Mouse (Mus musculus) intestine, embryonic 16.5 days (tissue): ENCODE measurements around the gene Samd1. TPM values are rescaled to one million over a fixed set of nuclear protein-coding genes. Genes with fewer than 3 reads are reported as not detected.
"Not testable (repeated sequence)": the region's sequence is repeated elsewhere in the genome, so short reads cannot be mapped to it uniquely, and the experiment has no call there.

Source experiments
- ATAC-seq: fragments of 200-750 bp; cut with Nextera tagmentation; 2 replicates; pipeline ENCODE4 v1.8.0; 2017; ENCODE audit warnings: moderate TSS enrichment, moderate library complexity
- H3K27ac ChIP-seq: fragments of 300-500 bp; sonication (generic); 2 replicates; pipeline ENCODE4 v1.5.1; 2014; ENCODE audit warnings: mild to moderate bottlenecking, low read length
- H3K27me3 ChIP-seq: fragments of 300-500 bp; sonication (generic); replicated peaks from 2 replicates; pipeline ENCODE4 v1.6.1; 2014; ENCODE audit warnings: low read length, control low read depth, mixed read lengths; ENCODE audit not compliant: control insufficient read depth, insufficient read depth
- H3K36me3 ChIP-seq: fragments of 300-500 bp; sonication (generic); 2 replicates; pipeline ENCODE4 v1.6.1; 2014; ENCODE audit warnings: low read length, control low read depth; ENCODE audit not compliant: control insufficient read depth, insufficient read depth
- H3K4me1 ChIP-seq: fragments of 300-500 bp; sonication (generic); 2 replicates; pipeline ENCODE4 v1.6.1; 2014; ENCODE audit warnings: low read length, control low read depth, mixed read lengths; ENCODE audit not compliant: control insufficient read depth, insufficient read depth
- H3K4me2 ChIP-seq: fragments of 300-500 bp; sonication (generic); 2 replicates; pipeline ENCODE4 v1.6.1; 2014; ENCODE audit warnings: low read depth, low read length, control low read depth
- H3K4me3 ChIP-seq: fragments of 300-500 bp; sonication (generic); 2 replicates; pipeline ENCODE4 v1.5.1; 2014; ENCODE audit warnings: mild to moderate bottlenecking, low read length
- H3K9ac ChIP-seq: fragments of 300-500 bp; sonication (generic); 2 replicates; pipeline ENCODE4 v1.6.1; 2014; ENCODE audit warnings: low read depth, low read length
- H3K9me3 ChIP-seq: fragments of 300-500 bp; sonication (generic); 2 replicates; pipeline ENCODE4 v1.6.1; 2016; ENCODE audit warnings: low read length, control low read depth; ENCODE audit not compliant: control insufficient read depth
- WGBS: fragments of 180-500 bp; shearing (Covaris S2); extraction: QIAGEN DNeasy Blood & Tissue Kit; methylation state at CpG from one replicate; pipeline ENCODE4 v1.1.7; 2014; 5-methylcytosine and 5-hydroxymethylcytosine counted together
- polyA plus RNA-seq: library from polyadenylated mRNA; unstranded; fragments of >200 nt; fragmentation: Nextera tagmentation; extraction: Ambion mirVana; gene quantifications from 2 replicates; pipeline ENCODE4 v1.2.1, GENCODE M21; 2015

Samd1 gene
- polyA plus RNA-seq, 1 experiment from 2014 or later = 5.8 TPM

DNA sequence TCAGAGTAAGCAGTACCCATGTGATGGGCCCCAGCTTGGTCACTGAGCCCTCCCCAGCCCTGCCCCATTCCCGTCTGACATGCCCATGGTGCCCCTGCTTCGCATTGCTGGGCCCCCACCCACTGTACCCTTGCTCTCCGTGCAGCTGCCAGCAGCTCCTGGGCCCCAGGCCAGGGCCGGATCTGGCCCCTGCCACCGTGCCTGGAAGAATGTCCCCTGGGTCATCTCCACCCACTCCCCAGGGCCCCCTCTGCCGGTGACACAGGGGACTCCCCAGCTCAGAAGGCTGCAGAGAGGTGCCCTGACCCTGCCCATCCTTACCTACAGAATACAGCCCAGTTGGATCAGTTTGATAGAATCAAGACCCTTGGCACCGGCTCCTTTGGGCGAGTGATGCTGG, 16.6 kb upstream of the Samd1 start:
- no peak for ATAC-seq

GRCm38 (mm10) chr8:83981533-83981932, 15.9 kb upstream of the Samd1 start:
- Histone ChIP-seq H3K9ac (no peak overlapping the region), H3K9me3 (no peaks in the 10 kb centered on the region), H3K4me3 (no peak overlapping the region), H3K4me2 (no peak overlapping the region), H3K27me3 (no peaks in the 10 kb centered on the region), H3K36me3 (peaks cover 19% of the 10 kb centered on the region; the same call in 1 of the 2 replicates), H3K4me1 (peaks cover 12% of the 10 kb centered on the region), H3K27ac (no peak overlapping the region)
- no peak for ATAC-seq
- WGBS = 97% methylated on average over 7 of the region's 7 CpGs

More for the DNA sequence above, 16.6 kb upstream of the Samd1 start:
- no peak overlapping the region for H3K9ac ChIP-seq
- H3K36me3 ChIP-seq = peaks cover 14% of the 10 kb centered on the region; the same call in 1 of the 2 replicates
- H3K4me1 ChIP-seq = peaks cover 12% of the 10 kb centered on the region
- H3K4me3 ChIP-seq = no peak overlapping the region
- H3K4me2 ChIP-seq = no peak overlapping the region
- no peaks in the 10 kb centered on the region for H3K9me3 ChIP-seq
- H3K27me3 ChIP-seq = no peaks in the 10 kb centered on the region
- H3K27ac ChIP-seq = no peak overlapping the region
- WGBS = 80% methylated on average over 8 of the region's 8 CpGs

GRCm38 (mm10) chr8:83982449-83982848, 15.0 kb upstream of the Samd1 start:
- H3K9ac ChIP-seq = no peak overlapping the region
- H3K36me3 ChIP-seq = peaks cover 25% of the 10 kb centered on the region; the same call in 1 of the 2 replicates
- H3K4me1 ChIP-seq = peaks cover 4% of the 10 kb centered on the region
- no peaks in the 10 kb centered on the region for H3K9me3 ChIP-seq
- H3K27ac ChIP-seq = no peak overlapping the region
- WGBS = 82% methylated on average over 4 of the region's 4 CpGs
- H3K4me2 ChIP-seq = no peak overlapping the region
- ATAC-seq = no peak
- no peaks in the 10 kb centered on the region for H3K27me3 ChIP-seq
- H3K4me3 ChIP-seq = no peak overlapping the region

GRCm38 (mm10) chr8:83983222-83983621, 14.2 kb upstream of the Samd1 start:
- H3K27ac ChIP-seq, H3K9ac ChIP-seq, H3K9me3 ChIP-seq, H3K4me2 ChIP-seq, H3K27me3 ChIP-seq, ATAC-seq, H3K4me1 ChIP-seq, H3K4me3 ChIP-seq: not testable (repeated sequence)
- H3K36me3 ChIP-seq = peaks cover 25% of the 10 kb centered on the region; the same call in 1 of the 2 replicates
- WGBS = 96% methylated on average over 2 of the region's 2 CpGs

DNA sequence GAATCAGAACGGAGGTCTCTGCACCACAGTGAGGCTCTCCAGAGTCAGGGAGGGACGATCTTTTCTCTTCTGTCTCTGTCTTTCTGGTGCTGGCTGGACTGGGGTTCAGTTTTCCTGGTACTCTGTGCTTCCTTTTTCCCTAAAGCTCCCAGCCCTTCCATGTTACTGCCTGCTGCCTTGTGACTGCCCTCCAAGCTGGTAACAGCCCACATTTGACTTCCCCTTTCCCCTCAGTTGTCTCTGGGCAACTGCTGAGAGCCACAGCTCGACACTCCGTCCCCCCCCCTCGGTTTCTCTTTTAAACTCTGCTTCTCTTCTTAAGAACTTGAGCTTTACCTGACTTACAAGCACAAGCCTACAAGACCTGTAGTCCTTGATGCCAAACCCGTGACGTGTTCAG, 8.2 kb upstream of the Samd1 start:
- WGBS = 88% methylated on average over 7 of the region's 7 CpGs
- Histone ChIP-seq H3K4me3 (no peak overlapping the region), H3K4me2 (no peak overlapping the region), H3K27ac (no peak overlapping the region), H3K9ac (no peak overlapping the region), H3K9me3 (no peaks in the 10 kb centered on the region), H3K36me3 (peaks cover 20% of the 10 kb centered on the region), H3K27me3 (no peaks in the 10 kb centered on the region), H3K4me1 (no peaks in the 10 kb centered on the region)
- ATAC-seq = no peak

DNA sequence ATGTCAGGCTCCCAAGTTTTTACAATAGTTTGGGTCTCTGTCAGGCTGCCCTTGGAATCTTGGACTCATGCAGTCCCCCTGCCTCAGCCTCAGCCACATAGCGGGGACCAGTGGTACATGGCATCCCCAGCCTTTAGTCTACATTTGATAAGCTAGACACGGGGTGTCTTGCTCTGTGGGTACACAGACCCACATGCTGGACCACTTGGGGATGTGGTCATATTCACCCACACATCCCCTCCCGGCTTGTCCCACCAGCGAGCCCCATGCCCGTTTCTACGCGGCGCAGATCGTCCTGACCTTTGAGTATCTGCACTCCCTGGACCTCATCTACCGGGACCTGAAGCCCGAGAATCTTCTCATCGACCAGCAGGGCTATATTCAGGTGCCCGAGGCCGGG, 7.3 kb upstream of the Samd1 start:
- Histone ChIP-seq H3K9me3 (no peaks in the 10 kb centered on the region), H3K27ac (no peak overlapping the region), H3K9ac (no peak overlapping the region), H3K27me3 (no peaks in the 10 kb centered on the region), H3K4me1 (no peaks in the 10 kb centered on the region), H3K4me3 (no peak overlapping the region), H3K36me3 (peaks cover 20% of the 10 kb centered on the region), H3K4me2 (no peak overlapping the region)
- 96% methylated on average over 14 of the region's 14 CpGs for WGBS
- ATAC-seq = no peak

- Histone ChIP-seq H3K36me3 (peaks cover 9% of the 10 kb centered on the region; the same call in 1 of the 2 replicates), H3K4me3 (no peak overlapping the region), H3K27ac (no peak overlapping the region), H3K9ac (no peak overlapping the region), H3K27me3 (no peaks in the 10 kb centered on the region), H3K4me2 (no peak overlapping the region), H3K4me1 (peaks cover 4% of the 10 kb centered on the region), H3K9me3 (no peaks in the 10 kb centered on the region)
- 84% methylated on average over 2 of the region's 2 CpGs for WGBS
- ATAC-seq = no peak
These were observed 5.0 kb upstream of the Samd1 start for GRCm38 (mm10) chr8:83992488-83992887.

GRCm38 (mm10) chr8:83994030-83994429, 3.4 kb upstream of the Samd1 start:
- 86% methylated on average over 3 of the region's 3 CpGs for WGBS
- peaks cover 9% of the 10 kb centered on the region; the same call in 1 of the 2 replicates for H3K36me3 ChIP-seq
- no peak overlapping the region for H3K27ac ChIP-seq
- peaks cover 7% of the 10 kb centered on the region for H3K4me1 ChIP-seq
- no peaks in the 10 kb centered on the region for H3K9me3 ChIP-seq
- H3K4me2 ChIP-seq = no peak overlapping the region
- H3K4me3 ChIP-seq = no peak overlapping the region
- no peak for ATAC-seq
- H3K9ac ChIP-seq = no peak overlapping the region
- H3K27me3 ChIP-seq = no peaks in the 10 kb centered on the region

DNA sequence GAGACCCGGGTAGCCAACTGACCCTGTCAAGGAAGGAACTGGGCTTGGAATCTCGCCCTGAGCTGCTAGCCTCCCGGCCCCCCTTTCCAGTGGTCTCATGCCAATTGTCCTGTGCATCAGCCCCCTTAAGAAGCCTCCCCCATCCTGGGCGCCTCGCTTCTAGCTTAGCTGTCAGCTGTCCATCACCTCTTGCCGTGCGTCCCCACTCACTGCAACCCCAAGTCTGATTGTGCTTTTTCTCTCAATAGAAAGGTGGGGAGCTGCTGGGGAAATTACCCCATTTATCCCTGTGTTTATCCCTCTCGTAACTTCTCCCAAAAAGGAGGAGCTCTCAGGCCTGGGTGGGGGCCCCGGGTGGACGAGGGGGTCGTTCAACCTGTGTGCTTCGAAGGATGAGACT, 1.5 kb upstream of the Samd1 start:
- Histone ChIP-seq H3K36me3 (peaks cover 4% of the 10 kb centered on the region; the same call in 1 of the 2 replicates), H3K9me3 (no peaks in the 10 kb centered on the region), H3K4me1 (peaks cover 15% of the 10 kb centered on the region), H3K4me3 (peak overlapping the region; percentile 79), H3K9ac (peak overlapping the region; percentile 85), H3K4me2 (peak overlapping the region; percentile 81), H3K27me3 (no peaks in the 10 kb centered on the region), H3K27ac (peak overlapping the region; percentile 98; the same call in 1 of the 2 replicates)
- 26% methylated on average over 12 of the region's 12 CpGs for WGBS
- 0 out of 2 replicates have a peak, but pooled peaks have one; percentile 0 for ATAC-seq
